Mouse (Mus musculus): ENCODE results near the gene Gpr19. TPM values are rescaled to one million over a fixed set of nuclear protein-coding genes. Genes with fewer than 3 reads are reported as not detected.

Gene Gpr19
- polyA plus RNA-seq, 1 experiment from 2014 or later = 36.9 TPM

- ATAC-seq (ENCODE audit: low FRiP score) (no peak), DNase-seq (ENCODE audit: low spot score, missing footprints) (no peak)
- H3K4me3 ChIP-seq (ENCODE audit: low read depth, low read length) = no peak overlapping the region
- H3K27ac ChIP-seq (ENCODE audit: low read depth, low read length) = no peak overlapping the region
- H3K27me3 ChIP-seq (ENCODE audit: control insufficient read depth, insufficient read depth, low read length) = no peaks in the 10 kb centered on the region
- H3K9ac ChIP-seq (ENCODE audit: low read length) = no peak overlapping the region
- 83% methylated on average over 12 of the region's 12 CpGs for WGBS
- peaks cover 8% of the 10 kb centered on the region for H3K4me1 ChIP-seq (ENCODE audit: control insufficient read depth, insufficient read depth, low read length)
- H3K9me3 ChIP-seq (ENCODE audit: control insufficient read depth, low read length) = no peaks in the 10 kb centered on the region
- no peak overlapping the region for H3K4me2 ChIP-seq
- H3K36me3 ChIP-seq (ENCODE audit: control insufficient read depth, insufficient read depth, low read length) = no peaks in the 10 kb centered on the region
Observed at GRCm38 (mm10) chr6:134932486-134933206, 34.3 kb upstream of the Gpr19 start.

DNA sequence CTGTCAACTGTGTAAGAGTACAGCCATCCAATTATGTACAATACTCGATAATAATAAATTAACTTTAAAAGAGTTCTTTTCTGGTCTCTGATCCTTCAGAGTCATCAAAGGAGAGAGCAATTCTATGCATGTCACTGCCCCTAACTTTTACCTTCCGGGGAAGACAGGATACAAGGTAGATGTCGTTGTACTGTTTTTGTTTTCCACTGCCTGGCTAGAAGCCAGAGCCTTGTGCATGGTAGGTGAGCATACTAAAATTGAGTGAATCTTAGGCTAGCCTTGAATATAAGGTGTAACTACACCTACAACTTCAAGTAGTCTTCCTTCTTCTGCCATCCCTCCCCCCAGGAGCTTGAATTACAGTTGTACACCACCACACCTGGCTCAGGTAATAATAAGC, 32.8 kb upstream of the Gpr19 start:
- Histone ChIP-seq H3K9ac (ENCODE audit: low read length) (no peak overlapping the region), H3K4me1 (ENCODE audit: control insufficient read depth, insufficient read depth, low read length) (peaks cover 19% of the 10 kb centered on the region), H3K9me3 (ENCODE audit: control insufficient read depth, low read length) (no peaks in the 10 kb centered on the region), H3K27me3 (ENCODE audit: control insufficient read depth, insufficient read depth, low read length) (no peaks in the 10 kb centered on the region), H3K27ac (ENCODE audit: low read depth, low read length) (no peak overlapping the region), H3K36me3 (ENCODE audit: control insufficient read depth, insufficient read depth, low read length) (no peaks in the 10 kb centered on the region), H3K4me2 (peak overlapping the region; percentile 96; the same call in 1 of the 2 replicates), H3K4me3 (ENCODE audit: low read depth, low read length) (no peak overlapping the region; the same call in 1 of the 2 replicates)
- ATAC-seq (ENCODE audit: low FRiP score) = no peak
- 96% methylated on average over 3 of the region's 3 CpGs for WGBS
- no peak for DNase-seq (ENCODE audit: low spot score, missing footprints)

GRCm38 (mm10) chr6:134930383-134930782, 32.0 kb upstream of the Gpr19 start:
- Histone ChIP-seq H3K27ac (ENCODE audit: low read depth, low read length) (no peak overlapping the region), H3K9ac (ENCODE audit: low read length) (peak overlapping the region; percentile 93)

DNA sequence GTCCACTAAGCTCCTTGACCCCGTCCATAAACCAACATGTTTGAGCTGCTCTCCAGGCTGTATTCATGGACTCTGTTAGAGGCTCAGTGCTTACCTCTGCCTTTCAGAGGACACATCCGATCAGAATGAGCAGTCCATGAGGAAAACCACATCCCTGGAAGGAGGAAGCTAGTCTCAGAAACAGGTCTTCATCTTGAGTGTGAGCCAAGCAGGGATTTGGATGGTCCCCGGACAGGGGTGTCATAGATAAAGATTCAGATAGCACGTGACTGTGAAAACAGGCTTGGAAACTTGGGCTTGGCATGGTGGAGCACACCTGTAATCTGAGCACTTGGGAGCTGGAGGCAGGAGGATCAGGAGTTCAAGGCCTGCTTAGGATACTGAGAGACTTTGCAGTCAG, 31.5 kb upstream of the Gpr19 start:
- DNase-seq (ENCODE audit: low spot score, missing footprints) (peak; percentile 85), ATAC-seq (ENCODE audit: low FRiP score) (no peak)
- Histone ChIP-seq H3K9ac (ENCODE audit: low read length) (peak overlapping the region; percentile 93), H3K27ac (ENCODE audit: low read depth, low read length) (no peak overlapping the region; the same call in 1 of the 2 replicates), H3K4me2 (peak overlapping the region; percentile 96), H3K9me3 (ENCODE audit: control insufficient read depth, low read length) (no peaks in the 10 kb centered on the region), H3K4me1 (ENCODE audit: control insufficient read depth, insufficient read depth, low read length) (peaks cover 19% of the 10 kb centered on the region), H3K36me3 (ENCODE audit: control insufficient read depth, insufficient read depth, low read length) (no peaks in the 10 kb centered on the region), H3K4me3 (ENCODE audit: low read depth, low read length) (peak overlapping the region; percentile 53), H3K27me3 (ENCODE audit: control insufficient read depth, insufficient read depth, low read length) (no peaks in the 10 kb centered on the region)
- WGBS = 49% methylated on average over 4 of the region's 4 CpGs

More at GRCm38 (mm10) chr6:134930383-134930782, 32.0 kb upstream of the Gpr19 start:
- no peaks in the 10 kb centered on the region for H3K27me3 ChIP-seq (ENCODE audit: control insufficient read depth, insufficient read depth, low read length)
- no peak for ATAC-seq (ENCODE audit: low FRiP score)
- DNase-seq (ENCODE audit: low spot score, missing footprints) = no peak
- no peaks in the 10 kb centered on the region for H3K36me3 ChIP-seq (ENCODE audit: control insufficient read depth, insufficient read depth, low read length)
- peak overlapping the region; percentile 96 for H3K4me2 ChIP-seq
- H3K4me3 ChIP-seq (ENCODE audit: low read depth, low read length) = peak overlapping the region; percentile 53
- no peaks in the 10 kb centered on the region for H3K9me3 ChIP-seq (ENCODE audit: control insufficient read depth, low read length)
- 84% methylated on average over 7 of the region's 7 CpGs for WGBS
- peaks cover 19% of the 10 kb centered on the region for H3K4me1 ChIP-seq (ENCODE audit: control insufficient read depth, insufficient read depth, low read length)

- WGBS = 0% methylated on average over 15 of the region's 15 CpGs
- peak; percentile 95 for DNase-seq (ENCODE audit: low spot score, missing footprints)
- peaks cover 22% of the 10 kb centered on the region for H3K4me1 ChIP-seq (ENCODE audit: control insufficient read depth, insufficient read depth, low read length)
- H3K36me3 ChIP-seq (ENCODE audit: control insufficient read depth, insufficient read depth, low read length) = no peaks in the 10 kb centered on the region
- H3K9me3 ChIP-seq (ENCODE audit: control insufficient read depth, low read length) = no peaks in the 10 kb centered on the region
- ATAC-seq (ENCODE audit: low FRiP score) = peak; percentile 19; the same call in 1 of the 2 replicates
- H3K4me2 ChIP-seq = peak overlapping the region; percentile 96
- H3K27me3 ChIP-seq (ENCODE audit: control insufficient read depth, insufficient read depth, low read length) = no peaks in the 10 kb centered on the region
- H3K9ac ChIP-seq (ENCODE audit: low read length) = peak overlapping the region; percentile 93
- peak overlapping the region; percentile 99; the same call in 1 of the 2 replicates for H3K27ac ChIP-seq (ENCODE audit: low read depth, low read length)
- H3K4me3 ChIP-seq (ENCODE audit: low read depth, low read length) = peak overlapping the region; percentile 53
Observed at GRCm38 (mm10) chr6:134928889-134929310, 30.5 kb upstream of the Gpr19 start.

- H3K27me3 ChIP-seq (ENCODE audit: control insufficient read depth, insufficient read depth, low read length) = no peaks in the 10 kb centered on the region
- ATAC-seq (ENCODE audit: low FRiP score) (peak; percentile 93), DNase-seq (ENCODE audit: low spot score, missing footprints) (peak; percentile 99)
- no peaks in the 10 kb centered on the region for H3K36me3 ChIP-seq (ENCODE audit: control insufficient read depth, insufficient read depth, low read length)
- H3K4me1 ChIP-seq (ENCODE audit: control insufficient read depth, insufficient read depth, low read length) = peaks cover 28% of the 10 kb centered on the region
- peak overlapping the region; percentile 96 for H3K4me2 ChIP-seq
- peak overlapping the region; percentile 93 for H3K9ac ChIP-seq (ENCODE audit: low read length)
- under 1% methylated on average over 63 of the region's 63 CpGs for WGBS
- H3K9me3 ChIP-seq (ENCODE audit: control insufficient read depth, low read length) = no peaks in the 10 kb centered on the region
- H3K27ac ChIP-seq (ENCODE audit: low read depth, low read length) = peak overlapping the region; percentile 99
- peak overlapping the region; percentile 53 for H3K4me3 ChIP-seq (ENCODE audit: low read depth, low read length)
Observed at GRCm38 (mm10) chr6:134928096-134928888, 29.9 kb upstream of the Gpr19 start.

DNA sequence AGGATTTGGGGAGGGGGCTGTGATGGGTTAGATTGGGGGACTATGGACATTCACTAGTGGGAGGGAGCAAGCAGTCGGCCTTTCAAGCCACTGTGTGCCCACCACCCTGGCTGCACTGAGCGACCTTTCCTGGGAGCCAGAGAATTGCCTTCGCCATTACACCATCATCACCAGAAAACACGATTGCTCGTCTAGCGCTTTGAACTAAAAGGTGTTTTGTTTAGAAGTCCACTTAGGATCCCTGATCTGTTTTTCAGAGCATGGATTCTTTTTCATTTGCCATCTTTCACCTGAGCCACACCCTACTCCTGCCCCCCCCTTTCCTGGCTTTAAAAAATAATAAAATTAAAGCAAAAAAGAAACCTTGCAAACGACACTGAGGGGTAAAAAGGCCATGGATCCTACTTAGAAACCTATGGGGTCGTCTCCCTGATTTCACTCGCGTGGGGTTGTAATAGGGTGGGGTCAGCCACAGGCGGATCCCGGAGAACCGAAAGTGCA, 29.3 kb upstream of the Gpr19 start:
- Histone ChIP-seq H3K27me3 (ENCODE audit: control insufficient read depth, insufficient read depth, low read length) (no peaks in the 10 kb centered on the region), H3K9me3 (ENCODE audit: control insufficient read depth, low read length) (no peaks in the 10 kb centered on the region), H3K9ac (ENCODE audit: low read length) (peak overlapping the region; percentile 93), H3K4me1 (ENCODE audit: control insufficient read depth, insufficient read depth, low read length) (peaks cover 32% of the 10 kb centered on the region), H3K4me2 (peak overlapping the region; percentile 96), H3K4me3 (ENCODE audit: low read depth, low read length) (peak overlapping the region; percentile 53), H3K36me3 (ENCODE audit: control insufficient read depth, insufficient read depth, low read length) (no peaks in the 10 kb centered on the region), H3K27ac (ENCODE audit: low read depth, low read length) (peak overlapping the region; percentile 99)
- DNase-seq (ENCODE audit: low spot score, missing footprints) (no peak), ATAC-seq (ENCODE audit: low FRiP score) (peak; percentile 22)
- under 1% methylated on average over 13 of the region's 13 CpGs for WGBS

GRCm38 (mm10) chr6:134926803-134927594, 28.6 kb upstream of the Gpr19 start:
- Histone ChIP-seq H3K27ac (ENCODE audit: low read depth, low read length) (peak overlapping the region; percentile 99), H3K36me3 (ENCODE audit: control insufficient read depth, insufficient read depth, low read length) (no peaks in the 10 kb centered on the region), H3K9ac (ENCODE audit: low read length) (peak overlapping the region; percentile 93), H3K27me3 (ENCODE audit: control insufficient read depth, insufficient read depth, low read length) (no peaks in the 10 kb centered on the region), H3K4me2 (peak overlapping the region; percentile 96), H3K4me3 (ENCODE audit: low read depth, low read length) (peak overlapping the region; percentile 53), H3K4me1 (ENCODE audit: control insufficient read depth, insufficient read depth, low read length) (peaks cover 39% of the 10 kb centered on the region), H3K9me3 (ENCODE audit: control insufficient read depth, low read length) (no peaks in the 10 kb centered on the region)
- WGBS = under 1% methylated on average over 63 of the region's 63 CpGs
- ATAC-seq (ENCODE audit: low FRiP score) = peak; percentile 31
- DNase-seq (ENCODE audit: low spot score, missing footprints) = peak; percentile 99

All from midbrain, embryonic 11.5 days (tissue).